Comparison of ENCODE assay signal across 30 mouse cellular contexts in the genomic region with DNA sequence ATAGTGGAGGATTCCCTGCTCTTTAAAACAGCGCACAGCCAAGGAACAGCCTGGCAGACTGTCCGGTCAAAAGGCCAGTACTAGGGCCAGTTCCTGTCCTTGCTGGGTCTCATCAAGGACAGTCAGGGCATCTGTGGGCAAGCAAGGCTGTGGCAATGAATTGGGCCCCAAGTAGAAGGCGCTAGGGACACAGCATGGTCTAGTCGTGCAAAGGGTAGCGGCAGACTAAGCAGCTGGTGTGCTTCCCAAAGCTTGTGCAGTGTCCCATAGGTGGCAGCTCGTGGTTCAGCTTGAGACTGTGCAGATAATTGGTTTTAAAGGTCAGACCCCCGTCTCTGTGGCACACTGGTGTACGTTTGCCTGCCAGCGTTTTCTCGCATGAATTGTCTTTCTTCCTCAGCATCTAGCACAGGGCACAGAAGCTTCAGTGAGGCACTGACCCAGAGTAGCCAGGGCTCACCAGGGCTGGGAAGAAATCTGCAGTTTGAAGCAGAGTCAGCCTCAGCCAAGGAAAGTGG. TPM values are rescaled to one million over a fixed set of nuclear protein-coding genes. Genes with fewer than 3 reads are reported as not detected.
DNase-seq lines count a peak whose midpoint lies in the region; ATAC-seq and TF ChIP-seq lines count a peak whose summit lies in the region.
"Had no signal": no experiment of that assay in that cellular context is flagged by ENCODE, and none has a peak within 500 bp of the region (broad histone marks: within the 10 kb centered on the region; RNA-seq: fewer than 3 reads in every experiment).

No protein-coding gene starts in this region.

- TF ChIP-seq CTCF in hindbrain, postnatal 0 days (IDR thresholded peaks at IDR 0.05; ENCODE audit: low read depth) = no peak; the same call in 1 of the 2 replicates
- TF ChIP-seq CTCF in brain, embryonic 14.5 days (IDR thresholded peaks at IDR 0.05; ENCODE audit: borderline replicate concordance, extremely low read depth, insufficient read depth, insufficient read length) = no peak

- no peak overlapping the region for H3K9ac ChIP-seq in hindbrain, postnatal 0 days (replicated peaks; ENCODE audit: low read length)
- no peak overlapping the region for H3K9ac ChIP-seq in hindbrain, embryonic 12.5 days
- no peak overlapping the region for H3K9ac ChIP-seq in midbrain, embryonic 11.5 days (ENCODE audit: low read length)
- no peak overlapping the region for H3K9ac ChIP-seq in midbrain, embryonic 15.5 days
- H3K9ac ChIP-seq: embryonic facial prominence, embryonic 13.5 days; forebrain, embryonic 12.5 days; forebrain, embryonic 15.5 days; heart, embryonic 12.5 days; heart, embryonic 15.5 days; hindbrain, embryonic 15.5 days had no signal

- peak; percentile 42 for DNase-seq in hindbrain, postnatal 0 days (ENCODE audit: low spot score)
- DNase-seq in midbrain, embryonic 11.5 days (ENCODE audit: low spot score, missing footprints) = peak; percentile 53
- DNase-seq in Muller cell, postnatal 12 days (ENCODE audit: inconsistent ontology term) = peak; percentile 55
- DNase-seq in brain, embryonic 14.5 days (ENCODE audit: low read depth) = peak; percentile 32
- no peak for DNase-seq in right cerebral cortex, postnatal 36 days (ENCODE audit: low spot score in 2 of 2)
- no peak for DNase-seq in ovary, adult 18-20 months (ENCODE audit: low spot score)
- DNase-seq: adrenal gland, adult 8-10 months; adrenal gland, postnatal 25 days; cerebellum, adult 18-20 months; cerebellum, adult 9-10 months; cerebellum, postnatal 36 days; embryo, embryonic 11 days; gastrocnemius, postnatal 25 days; heart, adult 18-20 months; heart, postnatal 10 days; heart, postnatal 36 days had no signal

- H3K4me3 ChIP-seq in hindbrain, postnatal 0 days (ENCODE audit: low read length) = no peak overlapping the region
- H3K4me3 ChIP-seq in hindbrain, embryonic 12.5 days = no peak overlapping the region
- H3K4me3 ChIP-seq in midbrain, embryonic 11.5 days (ENCODE audit: low read depth, low read length) = no peak overlapping the region
- H3K4me3 ChIP-seq in midbrain, embryonic 15.5 days = no peak overlapping the region
- H3K4me3 ChIP-seq: embryonic facial prominence, embryonic 10.5 days; embryonic facial prominence, embryonic 13.5 days; erythroblast, embryonic 14.5 days; forebrain, embryonic 12.5 days; forebrain, embryonic 15.5 days; heart, embryonic 12.5 days; heart, embryonic 15.5 days; hindbrain, embryonic 10.5 days; hindbrain, embryonic 15.5 days had no signal

- no peak overlapping the region for H3K27ac ChIP-seq in hindbrain, postnatal 0 days
- H3K27ac ChIP-seq in hindbrain, embryonic 12.5 days = no peak overlapping the region
- no peak overlapping the region for H3K27ac ChIP-seq in midbrain, embryonic 11.5 days (ENCODE audit: low read depth, low read length)
- H3K27ac ChIP-seq in midbrain, embryonic 15.5 days = no peak overlapping the region
- H3K27ac ChIP-seq: embryonic facial prominence, embryonic 10.5 days; embryonic facial prominence, embryonic 13.5 days; forebrain, embryonic 12.5 days; forebrain, embryonic 15.5 days; heart, embryonic 15.5 days; hindbrain, embryonic 10.5 days; hindbrain, embryonic 15.5 days had no signal

- no peaks in the 10 kb centered on the region for H3K4me1 ChIP-seq in hindbrain, postnatal 0 days (ENCODE audit: insufficient read depth, low read length)
- H3K4me1 ChIP-seq in hindbrain, embryonic 12.5 days = peaks cover 2% of the 10 kb centered on the region; the same call in 1 of the 2 replicates
- no peaks in the 10 kb centered on the region for H3K4me1 ChIP-seq in midbrain, embryonic 11.5 days (ENCODE audit: control insufficient read depth, insufficient read depth, low read length)
- H3K4me1 ChIP-seq in midbrain, embryonic 15.5 days = no peaks in the 10 kb centered on the region
- H3K4me1 ChIP-seq: embryonic facial prominence, embryonic 13.5 days; forebrain, embryonic 12.5 days; forebrain, embryonic 15.5 days; hindbrain, embryonic 15.5 days had no signal

- WGBS in hindbrain, postnatal 0 days = 47% methylated on average over 10 of the region's 10 CpGs
- WGBS in hindbrain, embryonic 12.5 days = 61% methylated on average over 10 of the region's 10 CpGs
- WGBS in midbrain, embryonic 11.5 days = 74% methylated on average over 10 of the region's 10 CpGs
- WGBS in midbrain, embryonic 15.5 days = 55% methylated on average over 10 of the region's 10 CpGs

- H3K4me2 ChIP-seq in hindbrain, postnatal 0 days (ENCODE audit: low read depth, low read length) = no peak overlapping the region
- H3K4me2 ChIP-seq in hindbrain, embryonic 12.5 days (replicated peaks) = no peak overlapping the region
- H3K4me2 ChIP-seq in midbrain, embryonic 11.5 days = no peak overlapping the region
- H3K4me2 ChIP-seq in midbrain, embryonic 15.5 days = no peak overlapping the region
- H3K4me2 ChIP-seq: embryonic facial prominence, embryonic 13.5 days; forebrain, embryonic 12.5 days; forebrain, embryonic 15.5 days; heart, embryonic 12.5 days; heart, embryonic 15.5 days; hindbrain, embryonic 15.5 days had no signal

- H3K36me3 ChIP-seq in hindbrain, postnatal 0 days (ENCODE audit: insufficient read depth, low read length) = no peaks in the 10 kb centered on the region
- H3K36me3 ChIP-seq in hindbrain, embryonic 12.5 days = no peaks in the 10 kb centered on the region
- no peaks in the 10 kb centered on the region for H3K36me3 ChIP-seq in midbrain, embryonic 11.5 days (ENCODE audit: control insufficient read depth, insufficient read depth, low read length)
- no peaks in the 10 kb centered on the region for H3K36me3 ChIP-seq in midbrain, embryonic 15.5 days (replicated peaks)
- H3K36me3 ChIP-seq: embryonic facial prominence, embryonic 10.5 days; embryonic facial prominence, embryonic 13.5 days; forebrain, embryonic 12.5 days; forebrain, embryonic 15.5 days; heart, embryonic 12.5 days; heart, embryonic 15.5 days; hindbrain, embryonic 10.5 days; hindbrain, embryonic 15.5 days had no signal

- TF ChIP-seq POLR2A in brain, embryonic 14.5 days (IDR thresholded peaks at IDR 0.05; ENCODE audit: borderline replicate concordance, extremely low read depth, insufficient read depth, insufficient read length, poor library complexity, severe bottlenecking) = no peak

- H3K27me3 ChIP-seq in hindbrain, postnatal 0 days (ENCODE audit: insufficient read depth, low read length) = no peaks in the 10 kb centered on the region
- no peaks in the 10 kb centered on the region for H3K27me3 ChIP-seq in hindbrain, embryonic 12.5 days
- no peaks in the 10 kb centered on the region for H3K27me3 ChIP-seq in midbrain, embryonic 11.5 days (ENCODE audit: control insufficient read depth, insufficient read depth, low read length)
- H3K27me3 ChIP-seq in midbrain, embryonic 15.5 days (replicated peaks) = no peaks in the 10 kb centered on the region
- H3K27me3 ChIP-seq: embryonic facial prominence, embryonic 13.5 days; forebrain, embryonic 15.5 days; hindbrain, embryonic 15.5 days had no signal

- peak; percentile 58 for ATAC-seq in hindbrain, postnatal 0 days
- no peak for ATAC-seq in hindbrain, embryonic 12.5 days (ENCODE audit: low FRiP score)
- no peak for ATAC-seq in midbrain, embryonic 11.5 days (ENCODE audit: low FRiP score)
- no peak for ATAC-seq in midbrain, embryonic 15.5 days (replicated peaks)
- ATAC-seq: activated CD4-positive, CD25-positive, alpha-beta regulatory T cell, adult 4 months; CD4-positive, CD25-positive, alpha-beta regulatory T cell, adult 4 months; forebrain, embryonic 15.5 days had no signal

- H3K9me3 ChIP-seq in hindbrain, postnatal 0 days (ENCODE audit: low read length) = no peaks in the 10 kb centered on the region
- H3K9me3 ChIP-seq in hindbrain, embryonic 12.5 days (replicated peaks) = no peaks in the 10 kb centered on the region
- no peaks in the 10 kb centered on the region for H3K9me3 ChIP-seq in midbrain, embryonic 11.5 days (ENCODE audit: control insufficient read depth, low read length)
- no peaks in the 10 kb centered on the region for H3K9me3 ChIP-seq in midbrain, embryonic 15.5 days
- H3K9me3 ChIP-seq: embryonic facial prominence, embryonic 10.5 days; embryonic facial prominence, embryonic 13.5 days; forebrain, embryonic 12.5 days; forebrain, embryonic 15.5 days; heart, embryonic 12.5 days; heart, embryonic 15.5 days; hindbrain, embryonic 10.5 days; hindbrain, embryonic 15.5 days had no signal

RNA-seq across cellular contexts. Expression of a gene that starts 12.9 kb away (rescaled TPM):
- 13.9 and 15.9 TPM in 2 replicates for total RNA-seq in hindbrain, postnatal 0 days (2014; rRNA removed)
- polyA plus RNA-seq in hindbrain, postnatal 0 days (2015; fragmentation: Nextera tagmentation; extraction: Ambion mirVana) = 41.4 and 41.9 TPM in 2 replicates
- polyA plus RNA-seq in hindbrain, embryonic 12.5 days (2016; fragmentation: Nextera tagmentation; extraction: Ambion mirVana) = 42.3 and 43.6 TPM in 2 replicates
- polyA plus RNA-seq in midbrain, embryonic 11.5 days (2014; fragmentation: Nextera tagmentation; extraction: Ambion mirVana) = 58.0 and 58.5 TPM in 2 replicates
- 41.0 and 43.0 TPM in 2 replicates for polyA plus RNA-seq in midbrain, embryonic 15.5 days (2015; fragmentation: Nextera tagmentation; extraction: Ambion mirVana)
- 21.4 and 21.9 TPM in 2 replicates for polyA plus RNA-seq in brain, embryonic 14.5 days (2012; rRNA removed)

RNA-seq across cellular contexts. Expression of a gene that starts 32.2 kb away (rescaled TPM):
- total RNA-seq in hindbrain, postnatal 0 days (2014; rRNA removed) = 18.9 and 25.8 TPM in 2 replicates
- 3.4 and 3.9 TPM in 2 replicates for polyA plus RNA-seq in hindbrain, postnatal 0 days (2015; fragmentation: Nextera tagmentation; extraction: Ambion mirVana)
- 2.5 and 2.7 TPM in 2 replicates for polyA plus RNA-seq in hindbrain, embryonic 12.5 days (2016; fragmentation: Nextera tagmentation; extraction: Ambion mirVana)
- polyA plus RNA-seq in midbrain, embryonic 11.5 days (2014; fragmentation: Nextera tagmentation; extraction: Ambion mirVana) = 3.7 and 4.6 TPM in 2 replicates
- polyA plus RNA-seq in midbrain, embryonic 15.5 days (2015; fragmentation: Nextera tagmentation; extraction: Ambion mirVana) = 3.2 and 3.3 TPM in 2 replicates
- 16.9 and 19.8 TPM in 2 replicates for polyA plus RNA-seq in brain, embryonic 14.5 days (2012; rRNA removed)

RNA-seq across cellular contexts. Expression of a gene that starts 32.5 kb away (rescaled TPM):
- total RNA-seq in hindbrain, postnatal 0 days (2014; rRNA removed) = 0.63 and 1.3 TPM in 2 replicates
- 2.1 and 2.4 TPM in 2 replicates for polyA plus RNA-seq in hindbrain, postnatal 0 days (2015; fragmentation: Nextera tagmentation; extraction: Ambion mirVana)
- 4.7 and 5.0 TPM in 2 replicates for polyA plus RNA-seq in hindbrain, embryonic 12.5 days (2016; fragmentation: Nextera tagmentation; extraction: Ambion mirVana)
- 4.1 and 4.2 TPM in 2 replicates for polyA plus RNA-seq in midbrain, embryonic 11.5 days (2014; fragmentation: Nextera tagmentation; extraction: Ambion mirVana)
- 3.5 TPM in 2 replicates for polyA plus RNA-seq in midbrain, embryonic 15.5 days (2015; fragmentation: Nextera tagmentation; extraction: Ambion mirVana)
- polyA plus RNA-seq in brain, embryonic 14.5 days (2012; rRNA removed) = 2.1 and 3.4 TPM in 2 replicates
- polyA plus RNA-seq: activated CD4-positive, CD25-positive, alpha-beta regulatory T cell, adult 4 months; CD4-positive, CD25-positive, alpha-beta regulatory T cell, adult 4 months had no signal

RNA-seq across cellular contexts. Expression of a gene that starts 54.0 kb away (rescaled TPM):
- total RNA-seq in hindbrain, postnatal 0 days (2014; rRNA removed) = 47.8 and 50.3 TPM in 2 replicates
- 11.5 and 12.4 TPM in 2 replicates for polyA plus RNA-seq in hindbrain, postnatal 0 days (2015; fragmentation: Nextera tagmentation; extraction: Ambion mirVana)
- polyA plus RNA-seq in hindbrain, embryonic 12.5 days (2016; fragmentation: Nextera tagmentation; extraction: Ambion mirVana) = 17.2 and 17.5 TPM in 2 replicates
- polyA plus RNA-seq in midbrain, embryonic 11.5 days (2014; fragmentation: Nextera tagmentation; extraction: Ambion mirVana) = 6.7 and 7.3 TPM in 2 replicates
- 21.9 and 22.0 TPM in 2 replicates for polyA plus RNA-seq in midbrain, embryonic 15.5 days (2015; fragmentation: Nextera tagmentation; extraction: Ambion mirVana)
- polyA plus RNA-seq in brain, embryonic 14.5 days (2012; rRNA removed) = 16.7 and 29.0 TPM in 2 replicates
- total RNA-seq: MEL had no signal
- polyA plus RNA-seq: erythroblast, embryonic 14.5 days had no signal

Comparison
In these comparisons a context has a peak if more than half of its experiments do, and no peak if none do; other contexts are left out.
1. DNase-seq: peak in hindbrain, postnatal 0 days (single experiment), midbrain, embryonic 11.5 days (single experiment), Muller cell, postnatal 12 days (single experiment) and brain, embryonic 14.5 days (single experiment); none in right cerebral cortex, postnatal 36 days (0 of 2) and ovary, adult 18-20 months (single experiment).